Comparison of ENCODE assay signal across 6 mouse cellular contexts in the genomic region with DNA sequence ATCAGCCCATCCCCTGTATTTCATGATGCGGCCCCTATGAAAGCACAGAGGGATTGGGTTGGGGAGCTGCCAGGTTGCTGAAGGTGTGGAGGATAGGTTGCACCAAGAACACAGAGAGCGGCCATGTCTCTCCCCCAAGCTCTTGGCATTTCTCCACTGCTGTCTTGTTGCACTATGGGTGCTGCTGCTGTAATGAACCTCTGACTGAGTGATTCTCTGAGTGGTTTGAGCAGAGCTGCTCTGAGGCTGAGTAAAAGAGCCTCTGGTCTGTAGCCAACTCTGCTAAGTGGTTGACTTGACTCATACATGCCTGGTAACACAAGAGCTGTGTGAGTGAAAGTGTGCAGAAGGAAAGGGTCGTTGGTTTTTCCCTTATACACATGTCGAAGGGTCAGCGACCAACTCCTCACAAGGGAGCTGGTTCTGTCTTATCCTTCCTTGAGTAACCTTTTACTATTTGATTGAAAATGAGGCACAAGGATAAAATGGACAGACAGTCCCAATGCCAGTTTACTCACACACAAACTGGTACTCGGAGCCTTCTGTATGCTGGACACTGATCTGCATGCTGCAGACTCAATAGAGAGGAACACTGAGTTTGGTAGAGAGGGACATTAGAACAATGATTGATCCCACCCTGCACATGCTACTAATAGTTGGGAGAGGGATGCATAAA. TPM values are rescaled to one million over a fixed set of nuclear protein-coding genes. Genes with fewer than 3 reads are reported as not detected.
"Had no signal": no experiment of that assay in that cellular context is flagged by ENCODE, and none has a peak within 500 bp of the region (broad histone marks: within the 10 kb centered on the region; RNA-seq: fewer than 3 reads in every experiment).

No protein-coding gene starts in this region.

RNA-seq across cellular contexts. Expression of a gene that starts 0.8 kb away (rescaled TPM):
- polyA plus RNA-seq: midbrain, embryonic 10.5 days had no signal

RNA-seq across cellular contexts. Expression of a gene that starts 30.4 kb away (rescaled TPM):
- polyA plus RNA-seq: kidney, embryonic 14.5 days; limb, embryonic 12.5 days; midbrain, embryonic 10.5 days; midbrain, embryonic 14.5 days; neural tube, embryonic 12.5 days had no signal

RNA-seq across cellular contexts. Expression of a gene that starts 32.3 kb away (rescaled TPM):
- polyA plus RNA-seq: kidney, embryonic 14.5 days; limb, embryonic 12.5 days; midbrain, embryonic 10.5 days; neural tube, embryonic 12.5 days had no signal

RNA-seq across cellular contexts. Expression of a gene that starts 47.8 kb away (rescaled TPM):
- polyA plus RNA-seq: kidney, embryonic 14.5 days; limb, embryonic 12.5 days; liver, embryonic 14.5 days; midbrain, embryonic 10.5 days; midbrain, embryonic 14.5 days; neural tube, embryonic 12.5 days had no signal
